Mouse (Mus musculus) kidney, postnatal 10 days (tissue): ENCODE results near the gene Gm44579.

Experiments
- DNase-seq: peaks from one replicate; pipeline ENCODE4 v3.0.0; 2021; ENCODE audit warnings: mixed read lengths

Gm44579 gene

DNA sequence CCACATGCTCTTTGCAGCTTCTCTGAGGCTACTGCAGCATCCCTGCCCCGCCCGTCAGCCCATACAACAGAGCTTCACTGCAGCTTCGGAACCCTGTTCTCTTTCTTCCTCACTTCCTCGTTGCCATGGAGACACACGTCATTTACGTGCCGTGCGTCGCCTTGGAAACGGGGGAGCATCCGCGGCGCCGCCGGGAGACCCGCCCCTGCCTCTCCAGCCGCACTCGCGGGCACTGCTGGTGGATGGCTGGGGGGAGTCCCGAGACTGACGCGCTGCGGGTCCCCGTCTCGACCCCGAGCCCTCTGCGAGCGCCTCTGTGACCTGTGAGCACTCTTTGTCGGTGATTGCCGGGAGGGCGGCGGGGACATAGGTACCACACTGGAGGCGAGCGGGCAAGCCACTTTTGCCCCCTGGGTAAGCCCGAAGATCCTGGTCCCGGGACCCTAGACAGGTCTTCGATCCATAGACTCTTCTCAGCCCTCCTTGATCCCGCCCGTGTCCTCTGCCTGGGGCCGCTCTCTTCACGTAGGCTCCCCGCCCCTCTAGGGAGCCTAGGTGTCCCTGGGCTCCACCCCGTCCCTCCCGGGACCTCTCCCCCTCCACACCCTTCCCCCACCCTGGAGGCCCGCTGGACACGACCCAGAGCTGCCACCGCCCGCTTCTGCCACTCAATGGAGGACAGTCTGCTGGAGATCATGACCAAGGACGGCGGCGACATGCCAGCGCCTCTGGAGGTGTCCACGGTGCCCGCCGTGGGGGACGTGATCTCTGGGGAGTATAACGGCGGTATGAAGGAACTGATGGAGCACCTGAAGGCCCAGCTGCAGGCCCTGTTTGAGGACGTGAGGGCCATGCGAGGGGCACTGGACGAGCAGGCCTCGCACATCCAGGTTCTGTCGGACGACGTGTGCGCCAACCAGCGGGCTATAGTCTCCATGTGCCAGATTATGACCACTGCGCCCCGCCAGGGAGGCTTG is 52.8 kb downstream of the Gm44579 start:
- peak; percentile 84 for DNase-seq

DNA sequence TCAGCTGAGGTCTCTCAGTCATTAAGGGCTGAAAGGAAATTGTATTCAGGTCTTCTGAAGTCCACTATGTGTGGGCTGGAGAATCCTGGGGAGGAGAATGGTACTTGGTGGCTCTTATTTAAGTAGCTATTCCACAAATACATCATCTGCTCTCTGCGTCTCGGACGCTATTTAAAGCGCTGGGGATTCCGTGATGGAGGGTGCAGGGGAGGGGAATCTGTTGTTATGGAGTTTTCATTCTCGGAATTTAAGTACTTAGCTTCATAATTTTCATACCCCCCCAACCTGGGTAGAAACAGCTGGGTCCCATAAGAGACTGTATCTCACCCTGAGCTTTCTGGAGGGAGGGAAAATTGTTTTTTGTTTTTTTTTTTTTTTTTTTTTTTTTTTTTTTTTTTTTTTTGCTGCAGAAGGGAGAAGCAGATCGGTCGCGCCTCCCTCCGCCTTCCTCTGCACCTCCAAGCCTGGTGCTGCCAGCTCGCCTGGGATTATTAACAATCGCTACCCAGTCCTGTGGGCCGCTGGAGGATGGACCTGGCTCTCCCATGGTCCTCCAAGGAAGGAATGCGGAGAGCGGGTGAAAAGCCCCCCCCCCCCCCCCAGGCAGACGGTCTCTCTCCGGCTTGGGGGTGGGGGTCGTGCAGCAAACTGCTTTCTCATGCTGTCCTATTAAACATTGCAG is 53.7 kb downstream of the Gm44579 start, which contains the start of gene Ccdc184:
Ccdc184 (plus strand) TSS at position 196 of the 682 bp plus-strand sequence.
- DNase-seq = no peak

DNA sequence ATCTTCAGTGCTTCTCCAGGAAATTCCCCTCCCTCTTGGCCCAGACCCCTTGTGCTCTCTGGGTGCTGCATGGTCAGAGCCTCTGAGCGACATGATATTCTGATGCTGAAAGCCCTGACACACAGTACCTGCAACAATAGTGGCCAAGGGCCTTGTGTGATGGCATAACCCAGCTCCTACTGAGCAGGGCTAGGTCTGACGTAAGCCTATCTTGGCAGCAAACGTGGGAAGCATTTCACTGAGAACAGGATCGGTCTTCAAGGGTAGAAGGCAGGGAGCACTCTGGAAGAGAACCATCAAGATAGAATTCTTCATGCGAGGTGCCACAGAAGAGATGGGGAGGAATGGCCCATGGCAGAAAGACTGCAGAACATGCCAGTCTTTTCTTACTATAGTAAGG is 55.3 kb downstream of the Gm44579 start, which contains the start of gene Asb8:
Asb8 (minus strand) TSS at position 101 of the 400 bp plus-strand sequence.
- DNase-seq = no peak

DNA sequence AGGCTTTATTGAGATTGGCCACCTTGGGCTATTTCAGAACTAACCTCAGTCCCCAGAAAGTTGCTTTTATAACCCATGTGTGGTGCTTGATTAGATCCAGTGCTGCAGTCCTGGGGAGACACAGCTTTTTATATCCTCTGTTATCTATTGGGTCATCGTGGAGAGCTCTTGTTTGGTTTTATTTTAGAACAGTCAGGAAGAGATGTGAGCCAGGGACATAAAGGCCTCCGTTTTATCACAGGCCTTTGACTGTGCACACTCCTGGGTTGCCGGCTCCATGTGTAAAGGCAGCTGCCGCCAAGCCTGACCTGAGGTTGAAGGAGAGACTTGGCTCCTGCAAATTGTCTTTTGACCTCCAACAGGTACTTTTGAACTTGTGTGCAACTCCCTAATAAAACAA is 58.2 kb downstream of the Gm44579 start:
- no peak for DNase-seq

DNA sequence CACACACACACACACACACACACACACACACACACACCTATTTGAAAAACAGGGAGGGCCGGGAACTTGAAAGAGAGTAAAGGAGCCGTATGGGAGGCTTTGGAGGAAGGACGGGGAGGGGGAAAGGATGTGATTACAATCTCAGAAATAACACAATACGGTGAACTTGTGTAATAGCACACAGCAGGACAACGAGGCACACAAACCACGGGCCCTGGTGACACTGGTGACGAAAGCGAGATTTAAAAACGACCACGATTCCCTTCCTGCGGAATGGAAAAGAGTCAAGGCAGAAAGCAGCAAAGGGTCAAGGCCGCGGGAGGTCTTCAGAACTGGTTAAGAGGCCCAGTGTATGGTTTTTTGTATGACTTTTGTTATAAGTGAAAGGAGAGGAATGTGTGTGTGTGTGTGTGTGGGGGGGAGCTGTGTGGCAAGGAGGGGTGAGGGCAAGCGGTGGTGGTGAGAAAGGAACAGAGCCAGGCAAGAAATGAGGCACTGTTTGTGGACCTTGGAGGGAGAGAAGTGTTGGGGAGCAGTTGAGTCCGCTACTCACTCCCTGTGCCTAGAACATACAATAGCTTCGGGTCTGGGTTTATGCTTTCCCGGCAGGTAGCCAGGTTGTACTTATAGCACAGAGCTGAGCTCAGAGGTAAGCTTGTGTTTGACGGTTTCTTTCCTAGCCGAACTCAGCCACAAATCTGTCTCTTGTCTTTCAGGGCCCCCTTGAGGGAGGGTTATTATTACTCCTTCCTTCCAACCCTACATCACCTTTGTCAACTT is 59.6 kb downstream of the Gm44579 start:
- no peak for DNase-seq

DNA sequence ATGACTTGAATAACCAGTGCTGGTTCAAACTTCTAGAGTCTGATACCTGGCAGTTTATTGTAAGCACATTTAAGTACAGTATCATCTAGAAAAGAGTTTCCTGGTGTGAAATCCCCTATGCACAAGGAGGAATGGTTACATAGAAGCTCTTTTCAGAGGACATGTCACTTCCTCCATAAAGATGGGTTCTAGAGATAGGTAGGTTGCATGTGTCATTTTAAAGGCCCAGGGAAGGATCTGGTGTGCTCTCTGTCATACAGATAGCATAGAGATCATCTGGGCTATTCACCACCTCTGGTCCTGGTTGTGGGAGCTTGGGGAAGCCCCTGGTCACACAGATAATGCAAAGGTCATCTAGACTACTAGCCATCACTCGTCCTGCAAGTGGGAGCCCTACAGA is 63.5 kb downstream of the Gm44579 start:
- no peak for DNase-seq

DNA sequence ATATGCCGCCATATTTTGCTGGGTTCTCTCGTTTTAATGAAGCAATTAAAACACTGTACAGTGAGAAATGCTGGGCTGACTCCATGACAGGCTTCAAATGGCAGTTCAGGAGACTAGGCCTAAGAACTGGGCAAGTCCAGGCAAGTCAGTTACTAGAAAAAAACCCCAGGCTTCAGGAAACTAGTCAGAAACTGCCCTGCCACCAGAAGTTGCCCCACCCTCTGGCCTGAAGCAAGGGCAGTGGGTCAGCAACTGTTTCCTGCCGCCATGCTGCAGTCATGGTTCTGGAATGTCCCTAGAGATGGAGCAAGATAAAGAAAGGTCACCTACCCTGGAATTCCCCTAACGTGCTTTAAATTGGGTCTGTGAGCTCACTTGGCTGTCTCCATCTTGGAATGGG is 64.8 kb downstream of the Gm44579 start:
- DNase-seq = no peak

DNA sequence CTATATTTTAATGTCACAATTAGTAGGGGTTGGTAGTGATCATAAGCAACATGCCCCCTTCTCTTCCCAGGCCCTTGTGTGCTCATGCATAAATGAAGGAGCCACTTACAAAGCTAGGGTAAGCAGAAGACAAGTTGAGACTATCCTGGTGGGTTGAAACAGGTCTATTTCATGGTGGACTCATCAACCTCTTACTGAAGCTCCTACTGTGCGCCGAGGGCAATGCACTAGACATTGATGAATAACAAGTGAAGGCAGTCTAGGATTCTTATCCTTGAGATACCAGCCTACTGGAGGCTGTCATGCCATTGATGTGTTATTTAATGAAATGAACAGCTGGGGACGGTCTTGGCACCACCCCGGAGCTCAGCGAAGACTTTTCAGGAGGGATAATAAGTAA is 65.5 kb downstream of the Gm44579 start:
- no peak for DNase-seq

DNA sequence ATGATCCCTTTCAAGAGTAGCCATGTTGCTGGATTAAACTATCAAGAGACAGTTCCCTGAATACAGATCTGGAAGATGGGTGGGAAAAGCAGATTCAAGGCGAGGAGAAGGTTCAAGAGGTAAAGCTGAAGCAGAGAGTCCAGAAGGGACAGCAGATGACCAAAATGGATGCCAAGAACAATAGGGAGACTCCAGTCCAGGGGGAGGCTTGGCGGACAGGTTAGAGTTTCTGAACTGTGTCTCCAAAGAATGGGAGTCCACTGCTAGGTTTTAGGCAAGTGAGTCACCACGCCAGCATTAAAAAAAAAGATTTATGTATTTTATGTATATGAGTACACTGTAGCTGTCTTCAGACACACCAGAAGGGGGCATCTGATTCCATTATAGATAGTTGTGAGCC is 66.1 kb downstream of the Gm44579 start:
- DNase-seq = no peak

DNA sequence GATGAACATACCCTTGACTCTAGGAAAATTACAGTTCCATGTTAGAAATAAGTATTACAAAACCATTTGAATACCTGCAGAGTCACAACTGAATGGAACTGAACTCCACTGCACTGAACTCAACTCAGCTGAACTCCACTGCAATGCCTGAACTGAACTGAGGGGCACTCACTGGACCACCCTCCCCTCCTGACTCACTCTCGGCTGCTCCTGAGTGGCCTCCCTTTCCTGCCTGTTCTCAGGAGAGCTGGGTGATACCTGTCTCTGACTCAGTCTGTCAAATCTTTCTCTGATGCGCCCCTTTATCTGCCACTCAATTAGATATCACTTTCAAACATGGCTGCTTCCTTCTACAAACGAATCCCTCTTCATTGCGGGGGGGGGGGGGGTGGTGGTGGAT is 66.6 kb downstream of the Gm44579 start:
- no peak for DNase-seq

DNA sequence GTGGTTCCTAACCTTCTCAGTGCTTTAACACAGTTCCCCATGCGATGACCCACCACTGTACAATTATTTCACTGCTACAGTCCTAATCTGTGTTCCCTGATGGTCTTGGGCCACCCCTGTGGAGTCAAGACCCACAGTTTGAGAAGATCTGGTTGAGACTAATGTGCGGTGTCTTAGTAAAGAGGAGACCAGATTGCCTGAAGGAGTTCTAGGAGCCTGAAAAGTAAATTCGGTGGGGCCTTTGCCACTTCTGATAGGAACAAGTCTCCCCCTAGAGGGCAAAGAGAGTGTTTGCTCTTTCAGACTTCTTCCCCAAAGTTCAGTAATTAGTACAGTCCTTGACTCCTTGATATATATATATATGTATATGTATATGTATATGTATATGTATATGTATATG is 67.2 kb downstream of the Gm44579 start:
- DNase-seq = no peak

DNA sequence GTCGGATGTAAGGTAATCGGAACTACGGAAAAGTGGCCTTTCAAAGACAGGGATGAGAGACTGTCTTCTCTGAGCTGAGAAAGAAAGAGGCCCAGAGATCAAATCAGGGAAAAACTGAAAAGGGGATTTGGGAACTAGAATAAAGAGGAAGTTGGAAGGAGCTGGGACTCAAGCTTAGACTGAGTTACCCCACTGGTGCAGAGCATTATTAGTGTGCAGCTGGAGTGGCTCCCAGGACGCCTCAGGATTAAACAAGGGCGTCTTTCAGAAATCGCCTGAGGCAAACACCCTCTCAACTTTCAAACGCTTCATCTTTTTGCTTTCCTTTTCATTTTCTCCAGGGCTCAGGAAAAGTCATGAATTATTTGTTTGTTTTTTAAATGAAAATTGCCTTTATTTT is 67.9 kb downstream of the Gm44579 start:
- no peak for DNase-seq

DNA sequence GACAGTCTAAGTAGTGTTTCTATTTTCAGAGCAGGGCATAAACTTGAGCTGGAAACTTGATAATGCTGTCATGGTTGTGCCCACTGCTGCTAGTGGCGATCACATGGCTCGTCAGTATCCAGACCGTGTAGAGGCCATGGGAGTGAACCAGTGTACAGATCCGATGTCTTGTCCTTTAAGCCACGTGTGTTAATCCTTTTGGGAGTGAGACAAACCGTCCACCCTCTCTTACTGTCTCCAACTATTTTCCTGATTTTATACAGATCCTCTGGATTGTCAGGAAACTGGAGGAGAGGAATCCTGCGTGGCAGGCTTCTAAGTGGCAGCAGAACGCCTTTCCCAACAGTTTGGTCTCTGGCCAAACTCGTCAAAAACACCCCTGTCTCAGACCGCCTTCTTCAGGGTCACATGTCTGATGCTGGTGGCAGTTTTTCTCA is 71.6 kb downstream of the Gm44579 start:
- no peak for DNase-seq

DNA sequence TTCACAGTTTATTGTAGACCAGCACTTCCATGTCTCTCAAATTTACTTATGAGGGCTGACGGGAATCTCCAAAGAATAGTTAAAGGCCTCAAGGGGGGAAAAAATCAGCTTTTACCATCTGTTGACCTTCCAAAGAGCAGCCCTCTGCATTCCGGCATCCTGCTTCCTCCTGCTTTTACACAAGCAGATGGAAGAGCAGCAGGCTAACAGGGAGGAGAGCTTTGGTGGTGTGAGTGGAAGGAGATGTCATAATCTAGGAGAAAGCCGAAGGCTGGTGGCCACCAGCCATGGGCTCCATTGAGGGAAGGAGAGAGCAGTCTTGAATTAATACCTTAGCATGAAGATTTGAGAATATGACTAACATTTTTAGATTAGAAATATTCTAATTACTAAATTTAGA is 72.4 kb downstream of the Gm44579 start:
- DNase-seq = no peak

DNA sequence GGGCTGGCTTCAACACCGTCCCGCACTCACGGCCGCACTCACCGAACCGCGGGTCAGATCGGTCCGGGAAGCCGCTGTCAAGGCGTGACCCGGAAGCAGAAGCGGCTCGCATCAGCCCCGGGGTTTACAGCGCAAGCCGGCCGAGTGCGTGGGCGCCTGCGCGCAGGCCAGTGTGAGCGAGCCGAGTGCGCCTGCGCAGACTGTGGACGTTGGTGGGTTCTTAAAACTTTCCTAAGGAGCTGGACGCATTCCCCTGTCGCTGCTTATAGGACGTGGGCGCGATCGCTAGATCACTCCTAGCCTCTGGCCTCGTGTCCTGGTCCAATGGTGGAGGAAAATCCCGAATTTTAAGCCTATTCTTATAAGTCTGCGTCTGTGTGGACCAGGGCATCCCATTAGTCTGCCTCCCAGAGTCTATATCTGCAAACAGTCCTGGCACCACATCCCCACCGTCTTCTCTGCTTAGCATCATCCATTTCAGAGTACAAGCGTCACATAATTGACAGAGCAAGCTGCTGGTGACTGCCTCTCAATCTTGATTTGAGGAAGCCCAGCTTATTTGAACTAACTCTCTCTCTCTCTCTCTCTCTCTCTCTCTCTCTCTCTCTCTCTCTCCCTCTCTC is 75.1 kb downstream of the Gm44579 start:
- peak; percentile 97 for DNase-seq

DNA sequence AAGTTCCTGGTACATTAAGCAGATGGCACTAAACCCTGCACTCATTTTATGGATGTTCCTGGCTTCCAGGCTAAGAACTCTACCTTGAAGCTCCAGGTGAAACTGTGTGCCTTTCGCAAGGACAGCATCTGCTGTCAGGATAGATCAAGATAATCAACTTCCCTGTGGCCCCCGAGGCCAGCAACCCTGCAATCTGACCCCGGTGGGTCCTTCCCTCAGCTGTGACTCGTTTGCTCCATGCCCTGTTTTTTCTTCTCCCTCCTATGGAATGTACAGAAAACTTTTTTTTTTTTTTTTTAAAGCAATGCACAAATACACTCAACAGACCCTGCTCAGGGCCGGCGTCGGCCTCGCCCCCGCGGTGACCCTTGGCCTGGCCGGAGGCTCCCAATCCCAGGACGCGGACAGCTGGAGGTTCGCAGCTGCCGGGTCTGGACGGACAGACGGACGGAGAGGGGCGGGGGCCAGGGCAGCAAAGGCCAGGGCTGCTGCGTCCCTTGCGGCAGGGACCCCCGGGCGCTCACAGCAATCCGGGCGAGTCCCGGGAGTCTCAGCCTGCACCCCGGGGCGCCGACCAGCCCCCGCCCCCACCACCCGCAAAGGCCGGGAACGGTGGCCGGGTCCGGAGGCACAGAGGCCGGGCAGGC is 75.8 kb downstream of the Gm44579 start:
- peak; percentile 65 for DNase-seq

DNA sequence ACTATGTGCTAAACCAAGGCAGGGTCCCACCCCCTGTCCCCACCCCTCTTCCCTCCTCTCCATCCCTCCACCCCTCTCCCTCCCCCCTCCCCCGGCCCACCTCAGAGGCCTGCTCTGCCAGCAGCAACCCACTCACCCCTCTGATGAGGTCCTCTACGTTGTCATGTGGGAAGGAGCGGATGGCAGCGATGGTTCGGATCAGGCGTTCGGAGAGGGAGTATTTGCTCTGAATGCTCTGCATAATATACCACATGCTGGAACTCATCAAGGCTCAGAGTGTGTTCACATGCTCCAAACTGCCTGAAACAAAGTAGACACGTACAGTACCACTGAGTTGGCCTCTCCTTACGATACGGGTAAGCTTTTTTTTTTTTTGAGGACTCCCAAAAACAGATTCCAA is 78.3 kb downstream of the Gm44579 start:
- DNase-seq = no peak

DNA sequence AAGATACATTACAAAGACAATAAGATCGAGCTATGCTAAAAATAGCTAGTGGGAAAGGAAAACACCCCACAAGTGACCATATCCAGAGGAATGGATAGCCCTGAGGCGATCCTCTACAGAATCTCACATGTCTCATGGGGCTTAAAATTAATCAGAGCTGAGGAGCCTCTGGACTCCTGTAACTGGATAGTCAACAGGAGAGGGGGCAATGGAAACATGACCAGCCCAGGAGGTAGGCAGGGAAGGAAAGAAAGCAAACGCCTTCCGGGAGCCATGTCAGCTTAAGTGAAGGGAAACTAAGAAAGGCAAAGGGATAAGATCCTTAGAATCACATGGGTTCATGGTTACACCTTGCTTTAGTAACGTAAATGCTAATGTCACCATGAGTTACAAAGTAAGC is 80.0 kb downstream of the Gm44579 start:
- DNase-seq = no peak

DNA sequence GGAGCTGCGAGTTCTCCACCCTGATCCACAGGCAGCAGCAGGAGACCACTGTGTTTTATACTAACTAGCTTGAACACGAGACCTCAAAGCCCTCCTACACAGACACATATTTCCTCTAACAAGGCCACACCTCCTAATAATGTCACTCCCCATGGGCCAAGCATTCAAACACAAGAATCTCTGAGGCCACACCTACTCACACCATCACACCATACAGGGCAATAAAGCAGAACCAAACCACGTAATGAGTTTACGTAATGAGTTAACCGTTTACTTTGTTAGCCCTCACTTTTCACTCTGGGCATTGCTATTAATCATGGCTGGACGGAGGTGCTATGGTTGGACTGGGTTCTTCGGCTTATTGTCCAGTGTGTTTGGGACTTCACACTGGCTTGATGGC is 81.0 kb downstream of the Gm44579 start:
- no peak for DNase-seq

DNA sequence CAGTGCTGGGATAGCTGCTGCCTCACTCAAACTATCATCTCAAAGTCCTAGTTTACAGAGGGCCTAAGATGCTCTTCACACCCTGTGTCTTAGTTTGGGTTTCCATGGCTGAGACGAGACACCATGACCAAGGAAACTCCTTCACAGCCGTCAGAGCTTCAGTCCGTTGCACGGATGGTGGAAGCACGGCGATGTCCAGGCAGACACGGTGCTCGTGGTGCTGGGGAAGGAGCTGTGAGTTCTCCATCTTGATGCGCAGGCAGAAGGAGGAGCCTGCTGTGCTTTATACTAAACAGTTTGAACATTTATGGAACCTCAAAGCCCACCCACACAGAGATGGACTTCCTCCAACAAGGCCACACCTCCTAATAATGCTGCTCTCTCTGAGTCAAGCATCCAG is 83.9 kb downstream of the Gm44579 start:
- no peak for DNase-seq
